Mouse (Mus musculus) G1E (cell line): Measurements from ENCODE around the gene 4921507P07Rik. TPM values are rescaled to one million over a fixed set of nuclear protein-coding genes. Genes with fewer than 3 reads are reported as not detected.

Source experiments
- ATAC-seq: 2 replicates; pipeline ENCODE4 v1.8.0; 2016; ENCODE audit warnings: mild to moderate bottlenecking; ENCODE audit not compliant: insufficient number of reproducible peaks, poor library complexity, low FRiP score, severe bottlenecking; ENCODE audit errors: extremely low read depth
- DNase-seq: peaks from one replicate; pipeline ENCODE4 v3.0.0; 2012; ENCODE audit warnings: low spot score
- H3K27me3 ChIP-seq: 2 replicates; pipeline ENCODE4 v1.6.1; 2012; ENCODE audit warnings: mild to moderate bottlenecking, low read length, inconsistent platforms; ENCODE audit not compliant: insufficient read depth
- H3K36me3 ChIP-seq: replicated peaks from 2 replicates; pipeline ENCODE3; 2012; ENCODE audit warnings: mild to moderate bottlenecking, inconsistent platforms
- H3K4me1 ChIP-seq: 2 replicates; pipeline ENCODE4 v1.6.1; 2012; ENCODE audit warnings: low read depth, low read length, inconsistent platforms, mixed read lengths; ENCODE audit not compliant: insufficient read depth
- H3K4me3 ChIP-seq: 2 replicates; pipeline ENCODE4 v1.5.1; 2012; ENCODE audit warnings: low read depth, mild to moderate bottlenecking, inconsistent platforms, low read length, moderate library complexity, mixed read lengths
- H3K9me3 ChIP-seq: replicated peaks from 2 replicates; pipeline ENCODE4 v1.6.1; 2012; ENCODE audit warnings: inconsistent platforms
- CTCF ChIP-seq: IDR thresholded peaks from 2 replicates; pipeline ENCODE4 v1.5.1; 2012; ENCODE audit warnings: low read depth, low read length, inconsistent platforms, mixed read lengths
- GATA1 ChIP-seq: IDR thresholded peaks from 2 replicates; pipeline ENCODE4 v1.6.1; 2012; ENCODE audit warnings: borderline replicate concordance, low read length, inconsistent platforms, mixed read lengths
- GATA2 ChIP-seq: IDR thresholded peaks from 2 replicates; pipeline ENCODE4 v1.6.1; 2012; ENCODE audit warnings: low read depth, low read length, inconsistent platforms, borderline replicate concordance
- POLR2AphosphoS5 ChIP-seq: IDR thresholded peaks from 2 replicates; pipeline ENCODE4 v1.6.1; 2012; ENCODE audit warnings: low read depth, low read length, inconsistent platforms; ENCODE audit not compliant: insufficient replicate concordance
- TAL1 ChIP-seq: conservative IDR thresholded peaks from 2 replicates; pipeline ENCODE4 v1.6.1; 2012; ENCODE audit warnings: low read depth, low read length, inconsistent platforms, mixed read lengths
- polyA plus RNA-seq: library from polyadenylated mRNA; stranded (reverse); fragments of >175 nt; gene quantifications from 2 replicates; pipeline ENCODE4 v1.2.3, GENCODE M21; 2012
- total RNA-seq, 2 experiments: library from RNA; stranded (forward) in 1 of 2; stranded (reverse) in 1 of 2; fragments of 200-1000 nt in 1 of 2; fragments of >200 nt in 1 of 2; fragmentation: Nextera tagmentation in 1 of 2; gene quantifications; 2 replicates each; pipeline ENCODE4 v1.2.3; 2014 to 2017

4921507P07Rik gene
- total and polyA plus RNA-seq, 3 experiments: 0.05 TPM; not detected in 2

GRCm38 (mm10) chr6:50545412-50546043 lies 50.9 kb downstream of the 4921507P07Rik start:
- H3K4me1 ChIP-seq: peaks cover 3% of the 10 kb centered on the region; the same call in 1 of the 2 replicates
- H3K36me3 ChIP-seq: no peaks in the 10 kb centered on the region
- H3K4me3 ChIP-seq: no peak overlapping the region
- peak; percentile 54; the same call in 1 of the 2 replicates for ATAC-seq
- TF ChIP-seq POLR2AphosphoS5: no peak
- TF ChIP-seq CTCF: peak; percentile 73
- H3K27me3 ChIP-seq: peaks cover 10% of the 10 kb centered on the region; the same call in 1 of the 2 replicates
- DNase-seq: peak; percentile 21
- H3K9me3 ChIP-seq: no peaks in the 10 kb centered on the region

DNA sequence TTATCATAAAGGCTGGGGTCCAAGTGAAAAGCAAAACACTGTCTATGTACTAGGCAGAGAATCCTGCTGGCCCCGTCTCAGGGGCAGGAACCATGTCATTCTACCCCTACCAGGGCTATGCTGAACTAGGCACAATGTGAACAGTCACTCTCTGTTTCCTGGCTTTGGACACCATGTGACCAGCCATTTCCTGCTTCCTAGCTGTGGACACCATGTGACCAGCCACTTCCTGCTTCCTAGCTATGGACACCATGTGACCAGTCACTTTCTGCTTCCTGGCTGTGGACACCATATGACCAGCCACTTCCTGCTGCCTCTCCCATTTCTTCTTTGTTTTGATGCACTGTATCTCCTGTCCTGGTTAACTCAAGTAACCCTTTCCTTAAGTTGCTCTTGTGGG lies 53.9 kb downstream of the 4921507P07Rik start:
- Histone ChIP-seq H3K27me3 (peaks cover 14% of the 10 kb centered on the region), H3K4me3 (no peak overlapping the region), H3K9me3 (no peaks in the 10 kb centered on the region), H3K4me1 (peaks cover 3% of the 10 kb centered on the region; the same call in 1 of the 2 replicates), H3K36me3 (no peaks in the 10 kb centered on the region)
- no peak for ATAC-seq
- no peak for TF ChIP-seq GATA1
- TF ChIP-seq POLR2AphosphoS5: no peak
- no peak for TF ChIP-seq TAL1
- no peak for TF ChIP-seq GATA2
- no peak for TF ChIP-seq CTCF
- no peak for DNase-seq

DNA sequence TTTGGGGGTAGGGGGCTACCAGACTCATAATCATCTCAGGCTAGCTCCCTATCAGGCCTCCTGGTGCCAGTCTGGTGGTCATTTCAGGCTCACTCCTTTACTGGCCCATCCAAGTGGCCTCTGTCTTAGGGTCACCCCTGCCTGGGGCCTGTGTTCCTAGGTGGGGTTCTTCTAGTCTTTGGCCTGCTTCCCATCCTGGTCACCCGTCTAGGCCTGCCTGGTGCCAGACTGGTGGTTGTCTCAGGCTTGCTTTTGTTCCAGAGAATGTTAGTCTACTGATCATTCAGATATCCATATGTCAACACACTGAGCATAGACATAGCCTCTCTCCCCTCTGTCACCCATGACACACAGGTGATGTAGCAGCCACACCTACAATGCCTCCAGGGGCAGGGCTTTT lies 56.8 kb downstream of the 4921507P07Rik start:
- Histone ChIP-seq H3K27me3 (peaks cover 14% of the 10 kb centered on the region), H3K4me1 (0 out of 2 replicates have a peak, but pooled peaks cover 3% of the 10 kb centered on the region), H3K4me3 (no peak overlapping the region), H3K9me3 (no peaks in the 10 kb centered on the region), H3K36me3 (no peaks in the 10 kb centered on the region)
- ATAC-seq (no peak), DNase-seq (no peak)
- no peak for TF ChIP-seq GATA1
- TF ChIP-seq POLR2AphosphoS5: no peak
- no peak for TF ChIP-seq TAL1
- no peak for TF ChIP-seq GATA2
- no peak for TF ChIP-seq CTCF

- Histone ChIP-seq H3K4me3 (no peak overlapping the region), H3K36me3 (no peaks in the 10 kb centered on the region), H3K4me1 (no peaks in the 10 kb centered on the region), H3K27me3 (peaks cover 6% of the 10 kb centered on the region; the same call in 1 of the 2 replicates), H3K9me3 (no peaks in the 10 kb centered on the region)
- TF ChIP-seq GATA2 (no peak), CTCF (peak; percentile 75)
- no peak for ATAC-seq
- DNase-seq: peak; percentile 20
These were observed 60.0 kb downstream of the 4921507P07Rik start for GRCm38 (mm10) chr6:50536461-50536892.

DNA sequence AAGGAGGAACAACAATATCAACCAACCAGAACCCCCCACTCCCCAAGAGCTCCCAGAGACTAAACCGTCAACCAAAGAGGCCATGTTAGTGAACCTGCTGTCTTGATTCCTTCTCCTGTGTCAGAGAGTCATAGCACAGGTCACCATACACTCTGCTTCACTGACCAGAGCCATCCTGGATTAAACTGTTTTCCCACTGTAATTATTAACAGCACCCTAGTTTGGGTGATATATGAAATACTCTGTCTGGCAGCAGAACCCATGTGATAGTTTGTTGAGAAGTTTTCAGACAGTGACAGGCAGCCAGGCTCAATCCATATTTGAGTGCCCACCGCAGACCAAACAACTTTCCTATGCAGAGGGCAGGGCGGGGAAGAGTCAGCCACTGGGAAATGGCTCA lies 61.1 kb downstream of the 4921507P07Rik start:
- peaks cover 10% of the 10 kb centered on the region for H3K27me3 ChIP-seq
- no peak for ATAC-seq
- no peak for DNase-seq
- H3K4me3 ChIP-seq: no peak overlapping the region
- no peaks in the 10 kb centered on the region for H3K9me3 ChIP-seq
- no peak for TF ChIP-seq TAL1
- TF ChIP-seq GATA2: no peak
- no peak for TF ChIP-seq CTCF
- no peak for TF ChIP-seq GATA1
- no peak for TF ChIP-seq POLR2AphosphoS5
- no peaks in the 10 kb centered on the region for H3K36me3 ChIP-seq
- no peaks in the 10 kb centered on the region for H3K4me1 ChIP-seq

DNA sequence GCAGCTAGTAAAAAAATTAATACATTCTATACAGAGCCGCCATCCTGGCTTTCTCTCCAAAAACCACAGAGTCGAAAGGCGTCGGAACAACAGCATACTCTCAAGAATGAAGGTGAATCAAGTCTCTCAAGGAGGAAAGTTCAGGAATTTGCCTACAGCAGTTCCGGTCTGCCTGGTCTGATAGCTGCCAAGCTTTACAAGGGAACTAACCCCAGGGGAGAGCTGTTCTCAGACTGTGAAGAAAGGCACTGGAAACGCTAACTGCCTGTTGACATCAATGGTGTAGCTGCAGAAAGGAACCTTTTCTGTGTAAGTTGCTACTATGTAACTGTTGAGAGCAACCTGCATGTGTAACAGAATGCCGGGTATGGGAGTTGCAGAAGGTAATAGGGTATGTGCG lies 64.5 kb downstream of the 4921507P07Rik start:
- H3K27me3 ChIP-seq: peaks cover 17% of the 10 kb centered on the region
- H3K4me3 ChIP-seq: no peak overlapping the region
- no peaks in the 10 kb centered on the region for H3K9me3 ChIP-seq
- no peak for TF ChIP-seq POLR2AphosphoS5
- TF ChIP-seq GATA2: no peak
- TF ChIP-seq TAL1: no peak
- TF ChIP-seq GATA1: no peak
- TF ChIP-seq CTCF: no peak
- DNase-seq: no peak
- H3K36me3 ChIP-seq: no peaks in the 10 kb centered on the region
- no peaks in the 10 kb centered on the region for H3K4me1 ChIP-seq
- no peak for ATAC-seq
